Mouse (Mus musculus): ENCODE data around the gene Fmnl2. TPM values are rescaled to one million over a fixed set of nuclear protein-coding genes. Genes with fewer than 3 reads are reported as not detected.

Fmnl2 gene
- total RNA-seq, 2 experiments from 2014 or later, result 10.1 to 11.7 TPM

- no peak for DNase-seq
Observed at GRCm38 (mm10) chr2:53106472-53106871, 248.8 kb downstream of the Fmnl2 start.

- DNase-seq, result no peak
Observed at GRCm38 (mm10) chr2:53108547-53108946, 250.9 kb downstream of the Fmnl2 start.

GRCm38 (mm10) chr2:53121797-53122196 lies 264.1 kb downstream of the Fmnl2 start:
- DNase-seq, result peak; percentile 21

GRCm38 (mm10) chr2:53125998-53126397 lies 268.3 kb downstream of the Fmnl2 start:
- no peak for DNase-seq

- DNase-seq, result no peak
Observed at GRCm38 (mm10) chr2:53129070-53129469, 271.4 kb downstream of the Fmnl2 start.

- no peak for DNase-seq
Observed at GRCm38 (mm10) chr2:53131567-53131966, 273.9 kb downstream of the Fmnl2 start.

GRCm38 (mm10) chr2:53146852-53147251 lies 289.2 kb downstream of the Fmnl2 start:
- no peak for DNase-seq

- no peak for DNase-seq
Observed at GRCm38 (mm10) chr2:53173966-53174365, 316.3 kb downstream of the Fmnl2 start.

GRCm38 (mm10) chr2:53178966-53179365 lies 321.3 kb downstream of the Fmnl2 start:
- DNase-seq, result no peak

GRCm38 (mm10) chr2:53179876-53180275 lies 322.2 kb downstream of the Fmnl2 start:
- no peak for DNase-seq

Other genes starting within 250 kb of the Fmnl2 start
- gene Cacnb4, start 181.0 kb upstream of the Fmnl2 start, total RNA-seq (2021), result 1 to 10 TPM in 1 of 2 experiments, under 1 TPM in 1; 0.73 to 1.6 TPM
- gene Stam2, start 115.6 kb upstream of the Fmnl2 start, total RNA-seq (2021), result 10 to 100 TPM; 17.9 to 20.8 TPM

All from gastrocnemius, postnatal 10 days (tissue).